Mouse (Mus musculus): ENCODE results near the gene Cbfa2t2. TPM values are rescaled to one million over a fixed set of nuclear protein-coding genes. Genes with fewer than 3 reads are reported as not detected.
A peak's percentile ranks its signal among the peaks of the same experiment; 100 is the strongest.

The Cbfa2t2 gene
- total RNA-seq, 2 experiments from 2014 or later = 37.2 to 38.2 TPM

- DNase-seq (ENCODE audit: low spot score in 2 of 2) = no peak
These were observed 96.6 kb downstream of the Cbfa2t2 start for GRCm38 (mm10) chr2:154532888-154533287.

GRCm38 (mm10) chr2:154534704-154535270, 98.5 kb downstream of the Cbfa2t2 start:
- no peak for DNase-seq (ENCODE audit: low spot score in 2 of 2)

GRCm38 (mm10) chr2:154538310-154538709, 102.0 kb downstream of the Cbfa2t2 start:
- no peak for DNase-seq (ENCODE audit: low spot score in 2 of 2)

GRCm38 (mm10) chr2:154538710-154539109, 102.4 kb downstream of the Cbfa2t2 start:
- DNase-seq (ENCODE audit: low spot score in 2 of 2) = no peak

- DNase-seq (ENCODE audit: low spot score in 2 of 2) = no peak
These were observed 103.4 kb downstream of the Cbfa2t2 start for GRCm38 (mm10) chr2:154539720-154540119.

GRCm38 (mm10) chr2:154541630-154542029, 105.3 kb downstream of the Cbfa2t2 start:
- no peak for DNase-seq (ENCODE audit: low spot score in 2 of 2)

GRCm38 (mm10) chr2:154543567-154544347, 107.5 kb downstream of the Cbfa2t2 start:
- peak in 1 of 2 experiments; percentile 53 for DNase-seq (ENCODE audit: low spot score in 2 of 2)

- DNase-seq (ENCODE audit: low spot score in 2 of 2) = no peak
These were observed 110.4 kb downstream of the Cbfa2t2 start, which contains the start of gene 1700003F12Rik for GRCm38 (mm10) chr2:154546711-154547110. 1700003F12Rik (plus strand) TSS chr2:154547085.

- DNase-seq (ENCODE audit: low spot score in 2 of 2) = no peak
These were observed 112.4 kb downstream of the Cbfa2t2 start for GRCm38 (mm10) chr2:154548688-154549087.

- DNase-seq (ENCODE audit: low spot score in 2 of 2) = peak; percentile 59 to 72
These were observed 113.0 kb downstream of the Cbfa2t2 start for GRCm38 (mm10) chr2:154549127-154549885.

GRCm38 (mm10) chr2:154549886-154550189, 113.6 kb downstream of the Cbfa2t2 start:
- DNase-seq (ENCODE audit: low spot score in 2 of 2) = no peak

GRCm38 (mm10) chr2:154550937-154551336, 114.7 kb downstream of the Cbfa2t2 start:
- no peak for DNase-seq (ENCODE audit: low spot score in 2 of 2)

GRCm38 (mm10) chr2:154551476-154551875, 115.2 kb downstream of the Cbfa2t2 start, which contains the start of gene Actl10:
Actl10 (plus strand) TSS chr2:154551776.
- no peak for DNase-seq (ENCODE audit: low spot score in 2 of 2)

GRCm38 (mm10) chr2:154551927-154552326, 115.6 kb downstream of the Cbfa2t2 start:
- DNase-seq (ENCODE audit: low spot score in 2 of 2) = no peak

- DNase-seq (ENCODE audit: low spot score in 2 of 2) = peak; percentile 50 to 83
These were observed 116.2 kb downstream of the Cbfa2t2 start for GRCm38 (mm10) chr2:154552424-154552907.

GRCm38 (mm10) chr2:154555235-154555634, 119.0 kb downstream of the Cbfa2t2 start:
- DNase-seq (ENCODE audit: low spot score in 2 of 2) = no peak

GRCm38 (mm10) chr2:154557184-154557832, 121.0 kb downstream of the Cbfa2t2 start:
- no peak for DNase-seq (ENCODE audit: low spot score in 2 of 2)

- peak; percentile 35 to 56 for DNase-seq (ENCODE audit: low spot score in 2 of 2)
These were observed 122.2 kb downstream of the Cbfa2t2 start, which contains the start of gene Necab3 for GRCm38 (mm10) chr2:154558264-154559039. Necab3 (minus strand) TSS chr2:154558890.

- no peak for DNase-seq (ENCODE audit: low spot score in 2 of 2)
These were observed 127.4 kb downstream of the Cbfa2t2 start for GRCm38 (mm10) chr2:154563612-154564170.

- DNase-seq (ENCODE audit: low spot score in 2 of 2) = no peak
These were observed 129.3 kb downstream of the Cbfa2t2 start for GRCm38 (mm10) chr2:154565562-154565961.

Data from gastrocnemius, postnatal 4 days (tissue).